Mouse (Mus musculus) heart, embryonic 14.5 days (tissue): ENCODE data around the gene Plod1. TPM values are rescaled to one million over a fixed set of nuclear protein-coding genes. Genes with fewer than 3 reads are reported as not detected.

Source experiments
- ATAC-seq: fragments of 200-750 bp; cut with Nextera tagmentation; 2 replicates; pipeline ENCODE4 v1.8.0; 2017; ENCODE audit warnings: low read depth, moderate TSS enrichment; ENCODE audit not compliant: insufficient number of reproducible peaks, insufficient read depth, low FRiP score
- H3K27ac ChIP-seq, 2 experiments: fragments of 200-500 bp in 1 of 2; fragments of 300-500 bp in 1 of 2; sonication (generic) in 1 of 2; replicated peaks in 1 of 2; 2 replicates each; pipeline ENCODE4 v1.5.1; 2012 to 2014; ENCODE audit warnings: low read depth in 2 of 2, low read length in 2 of 2, control low read depth in 1 of 2, mild to moderate bottlenecking in 1 of 2, mixed read lengths in 1 of 2; ENCODE audit not compliant: control insufficient read depth in 1 of 2, insufficient read depth in 1 of 2
- H3K27me3 ChIP-seq: fragments of 300-500 bp; sonication (generic); 2 replicates; pipeline ENCODE4 v1.6.1; 2014; ENCODE audit warnings: mild to moderate bottlenecking, low read length, control low read depth; ENCODE audit not compliant: control insufficient read depth, insufficient read depth
- H3K36me3 ChIP-seq: fragments of 300-500 bp; sonication (generic); 2 replicates; pipeline ENCODE4 v1.6.1; 2014; ENCODE audit warnings: mild to moderate bottlenecking, control low read depth, low read length, mixed read lengths; ENCODE audit not compliant: control insufficient read depth, insufficient read depth
- H3K4me1 ChIP-seq, 2 experiments: fragments of 200-500 bp in 1 of 2; fragments of 300-500 bp in 1 of 2; sonication (generic) in 1 of 2; 2 replicates each; pipeline ENCODE4 v1.6.1; 2012 to 2014; ENCODE audit warnings: low read length in 2 of 2, control low read depth in 1 of 2, mixed read lengths in 1 of 2; ENCODE audit not compliant: control insufficient read depth in 2 of 2, insufficient read depth in 2 of 2
- H3K4me2 ChIP-seq: fragments of 300-500 bp; sonication (generic); 2 replicates; pipeline ENCODE4 v1.6.1; 2014; ENCODE audit warnings: mild to moderate bottlenecking, low read length
- H3K4me3 ChIP-seq, 2 experiments: fragments of 200-500 bp in 1 of 2; fragments of 300-500 bp in 1 of 2; sonication (generic) in 1 of 2; 2 replicates each; pipeline ENCODE4 v1.5.1; 2012 to 2014; ENCODE audit warnings: low read length in 2 of 2, mild to moderate bottlenecking in 2 of 2, control low read depth in 1 of 2, low read depth in 1 of 2, moderate library complexity in 1 of 2; ENCODE audit not compliant: control insufficient read depth in 1 of 2, insufficient read depth in 1 of 2
- H3K9ac ChIP-seq: fragments of 300-500 bp; sonication (generic); 2 replicates; pipeline ENCODE4 v1.6.1; 2014; ENCODE audit warnings: mild to moderate bottlenecking, low read length
- H3K9me3 ChIP-seq: fragments of 300-500 bp; sonication (generic); 2 replicates; pipeline ENCODE4 v1.6.1; 2016; ENCODE audit warnings: low read length, control low read depth; ENCODE audit not compliant: control insufficient read depth
- WGBS: fragments of 180-500 bp; shearing (Covaris S2); extraction: QIAGEN DNeasy Blood & Tissue Kit; methylation state at CpG from one replicate; pipeline ENCODE4 v1.1.7; 2014; 5-methylcytosine and 5-hydroxymethylcytosine counted together
- polyA plus RNA-seq: library from polyadenylated mRNA; unstranded; fragments of >200 nt; fragmentation: Nextera tagmentation; extraction: Ambion mirVana; gene quantifications from 2 replicates; pipeline ENCODE4 v1.2.1, GENCODE M21; 2014

The Plod1 gene
- polyA plus RNA-seq, 1 experiment from 2014 or later: 50.7 TPM

DNA sequence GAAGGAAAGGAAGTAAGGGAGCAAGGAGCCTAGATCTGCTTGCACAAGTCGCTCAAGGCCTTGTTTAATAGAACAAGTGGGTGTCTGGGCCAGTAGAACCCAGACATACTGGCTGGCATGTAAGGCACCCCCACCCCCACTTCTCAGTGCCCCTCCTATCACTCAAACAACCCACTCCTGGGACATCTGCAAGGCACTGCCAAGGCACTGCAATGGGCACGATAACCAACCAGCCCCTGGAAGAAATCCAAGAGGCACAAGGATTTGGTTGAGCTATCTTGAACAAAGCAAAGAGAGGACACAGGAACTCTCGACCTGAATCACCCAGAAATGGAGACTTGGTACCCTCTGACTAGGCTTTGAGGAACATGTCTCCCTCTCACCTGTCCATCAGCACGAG, 48.3 kb downstream of the Plod1 start:
- WGBS: 85% methylated on average over 4 of the region's 4 CpGs
- ATAC-seq: no peak
- no peak overlapping the region for H3K4me2 ChIP-seq

DNA sequence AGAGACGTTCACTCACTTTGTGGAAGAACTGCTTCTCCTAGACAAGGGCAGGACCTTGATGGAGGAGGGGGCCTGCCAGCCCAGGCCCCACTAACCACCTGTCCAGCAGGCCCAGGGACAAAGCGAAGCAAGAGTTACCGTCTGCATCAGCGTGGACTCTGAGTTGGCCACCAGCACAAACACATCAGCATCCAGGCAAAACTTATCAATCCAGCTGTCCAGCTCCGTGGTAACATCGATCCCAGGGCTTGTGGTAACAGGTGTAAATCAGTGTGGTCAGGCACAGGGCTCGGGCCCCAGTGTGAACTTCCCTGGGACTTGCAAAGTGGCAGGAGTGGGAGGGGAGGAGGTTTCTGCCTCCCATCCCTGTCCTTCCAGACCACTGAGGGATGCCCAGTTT, 49.3 kb downstream of the Plod1 start:
- 95% methylated on average over 7 of the region's 7 CpGs for WGBS
- Histone ChIP-seq H3K4me3 (no peak overlapping the region), H3K27ac (no peak overlapping the region), H3K9ac (no peak overlapping the region), H3K27me3 (no peaks in the 10 kb centered on the region), H3K9me3 (no peaks in the 10 kb centered on the region), H3K4me2 (no peak overlapping the region), H3K4me1 (no peaks in the 10 kb centered on the region; a peak in 1 of 4 replicates), H3K36me3 (peaks cover 97% of the 10 kb centered on the region)
- no peak for ATAC-seq

More for the DNA sequence above, 48.3 kb downstream of the Plod1 start:
- H3K4me1 ChIP-seq: no peaks in the 10 kb centered on the region; a peak in 1 of 4 replicates
- H3K36me3 ChIP-seq: peaks cover 97% of the 10 kb centered on the region
- H3K9ac ChIP-seq: no peak overlapping the region
- H3K4me3 ChIP-seq: no peak overlapping the region
- no peaks in the 10 kb centered on the region for H3K9me3 ChIP-seq
- H3K27ac ChIP-seq: no peak overlapping the region
- H3K27me3 ChIP-seq: no peaks in the 10 kb centered on the region

DNA sequence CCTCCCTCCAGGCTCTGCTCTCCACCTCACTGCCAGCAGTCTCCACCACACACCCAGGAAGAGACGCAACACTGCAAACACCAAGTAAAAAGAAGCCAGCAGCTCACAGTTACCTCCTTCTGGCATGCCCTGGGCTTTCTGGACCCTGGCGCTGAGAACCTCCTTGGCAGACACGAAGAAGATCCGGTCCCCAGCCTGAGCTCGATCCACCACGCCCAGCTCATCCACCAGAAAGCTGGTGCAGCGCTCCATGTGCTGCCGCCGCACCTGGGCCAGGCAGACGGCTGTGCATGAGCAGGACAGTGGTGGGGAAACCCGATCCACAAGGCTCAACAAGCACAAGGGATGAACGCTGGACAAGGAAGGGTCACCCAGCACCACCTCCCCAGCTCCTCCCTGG, 50.4 kb downstream of the Plod1 start:
- no peaks in the 10 kb centered on the region for H3K27me3 ChIP-seq
- WGBS: 96% methylated on average over 12 of the region's 12 CpGs
- H3K4me2 ChIP-seq: no peak overlapping the region
- H3K9ac ChIP-seq: no peak overlapping the region
- no peak overlapping the region for H3K4me3 ChIP-seq
- H3K27ac ChIP-seq: no peak overlapping the region
- H3K9me3 ChIP-seq: no peaks in the 10 kb centered on the region
- no peaks in the 10 kb centered on the region; a peak in 1 of 4 replicates for H3K4me1 ChIP-seq
- no peak for ATAC-seq
- peaks cover 97% of the 10 kb centered on the region for H3K36me3 ChIP-seq

DNA sequence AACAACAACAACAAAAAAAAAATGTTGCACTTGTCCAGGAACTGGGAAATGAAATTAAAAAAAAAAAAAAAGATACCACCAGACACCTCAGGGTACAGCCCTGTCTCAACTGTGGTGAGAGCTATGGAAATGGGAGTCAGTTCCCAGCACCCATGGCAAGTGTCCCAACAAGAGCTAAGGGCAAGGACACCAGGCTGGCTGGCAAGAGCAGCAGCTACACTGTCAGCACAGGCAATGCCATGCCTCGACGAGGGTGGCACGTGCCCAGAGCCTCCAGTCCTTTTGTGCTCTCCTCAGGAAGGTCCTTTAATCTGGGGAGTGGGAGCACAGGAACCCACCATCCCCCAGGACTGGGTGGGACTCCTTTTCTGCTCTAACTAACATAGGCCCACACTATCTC, 52.4 kb downstream of the Plod1 start:
- no peak overlapping the region for H3K27ac ChIP-seq
- H3K36me3 ChIP-seq: peaks cover 97% of the 10 kb centered on the region
- no peak overlapping the region for H3K4me2 ChIP-seq
- H3K9me3 ChIP-seq: no peaks in the 10 kb centered on the region
- H3K4me3 ChIP-seq: no peak overlapping the region
- H3K4me1 ChIP-seq: no peaks in the 10 kb centered on the region; a peak in 1 of 4 replicates
- no peaks in the 10 kb centered on the region for H3K27me3 ChIP-seq
- WGBS: 85% methylated on average over 3 of the region's 3 CpGs
- H3K9ac ChIP-seq: no peak overlapping the region
- no peak for ATAC-seq

DNA sequence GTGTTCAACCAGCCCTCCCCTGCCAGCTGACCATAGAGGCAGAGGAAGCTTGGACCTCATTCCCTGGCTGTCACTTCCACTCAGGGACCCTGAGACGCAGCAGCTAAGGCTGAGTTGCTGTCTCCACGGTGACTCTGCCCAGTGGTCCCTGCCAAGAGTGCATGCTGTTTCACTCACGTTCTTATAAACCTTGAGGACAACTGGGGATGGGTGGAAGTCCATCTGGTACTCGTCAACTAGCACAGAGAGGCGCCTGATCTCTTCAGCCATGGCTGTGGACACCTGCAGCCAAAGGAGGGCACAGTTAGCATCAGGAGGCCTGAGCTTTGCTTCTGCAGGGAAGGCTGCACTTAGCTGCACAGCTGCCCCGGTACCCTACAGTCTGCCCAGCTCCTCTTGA, 53.5 kb downstream of the Plod1 start:
- peaks cover 97% of the 10 kb centered on the region for H3K36me3 ChIP-seq

DNA sequence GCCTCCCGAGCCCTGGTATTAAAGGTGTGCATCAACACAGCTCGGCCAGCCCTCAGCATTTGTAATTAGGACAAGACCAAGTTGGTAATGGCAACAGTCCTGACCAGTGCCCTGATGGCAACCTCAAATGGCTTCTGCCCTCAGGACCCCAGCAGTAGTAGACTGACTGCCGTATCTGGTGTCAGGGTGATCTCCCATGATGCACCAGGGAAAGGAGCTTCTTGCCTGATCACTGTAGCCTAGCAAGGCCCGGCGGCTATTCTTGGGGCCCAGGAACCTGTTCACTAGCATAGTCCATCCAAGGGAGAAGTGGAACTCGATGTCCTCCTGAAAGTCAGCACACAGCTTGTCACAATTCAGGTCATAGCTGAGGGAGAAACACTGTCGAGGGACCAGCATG, 54.8 kb downstream of the Plod1 start:
- H3K27me3 ChIP-seq: no peaks in the 10 kb centered on the region
- no peak overlapping the region for H3K9ac ChIP-seq
- no peaks in the 10 kb centered on the region for H3K9me3 ChIP-seq
- H3K4me2 ChIP-seq: no peak overlapping the region
- H3K36me3 ChIP-seq: peaks cover 97% of the 10 kb centered on the region
- no peak overlapping the region for H3K27ac ChIP-seq
- ATAC-seq: no peak
- H3K4me1 ChIP-seq: no peaks in the 10 kb centered on the region; a peak in 1 of 4 replicates
- no peak overlapping the region for H3K4me3 ChIP-seq
- WGBS: 92% methylated on average over 7 of the region's 7 CpGs

More for the DNA sequence above, 53.5 kb downstream of the Plod1 start:
- Histone ChIP-seq H3K9me3 (no peaks in the 10 kb centered on the region), H3K4me3 (no peak overlapping the region), H3K4me2 (no peak overlapping the region), H3K4me1 (no peaks in the 10 kb centered on the region; a peak in 1 of 4 replicates), H3K27ac (no peak overlapping the region), H3K27me3 (no peaks in the 10 kb centered on the region), H3K9ac (no peak overlapping the region)
- ATAC-seq: no peak
- 63% methylated on average over 6 of the region's 6 CpGs for WGBS

DNA sequence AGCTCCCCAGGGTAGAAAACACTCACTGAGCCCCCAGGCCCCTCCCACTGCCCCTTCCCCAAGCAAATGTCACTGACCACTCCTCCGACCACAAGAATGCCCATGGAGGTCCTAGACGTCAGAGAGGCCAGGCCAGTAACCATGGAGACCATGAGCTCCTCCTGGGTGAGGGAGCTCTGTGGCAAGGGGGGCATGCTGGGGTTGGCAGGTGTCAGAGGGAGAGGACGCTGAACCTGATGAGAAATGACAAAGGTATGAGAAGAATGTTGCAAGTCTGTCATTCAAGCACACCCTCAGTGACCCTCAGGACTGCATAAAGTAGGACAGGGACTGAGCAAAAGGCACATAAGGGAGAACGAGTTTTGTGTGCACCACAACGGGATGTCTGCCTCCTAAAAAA, 56.7 kb downstream of the Plod1 start:
- Histone ChIP-seq H3K36me3 (peaks cover 97% of the 10 kb centered on the region), H3K27ac (no peak overlapping the region), H3K9ac (no peak overlapping the region), H3K9me3 (no peaks in the 10 kb centered on the region), H3K4me1 (no peaks in the 10 kb centered on the region; a peak in 1 of 4 replicates), H3K4me2 (no peak overlapping the region), H3K27me3 (no peaks in the 10 kb centered on the region), H3K4me3 (no peak overlapping the region)
- ATAC-seq: no peak
- WGBS: 49% methylated on average over 5 of the region's 5 CpGs

DNA sequence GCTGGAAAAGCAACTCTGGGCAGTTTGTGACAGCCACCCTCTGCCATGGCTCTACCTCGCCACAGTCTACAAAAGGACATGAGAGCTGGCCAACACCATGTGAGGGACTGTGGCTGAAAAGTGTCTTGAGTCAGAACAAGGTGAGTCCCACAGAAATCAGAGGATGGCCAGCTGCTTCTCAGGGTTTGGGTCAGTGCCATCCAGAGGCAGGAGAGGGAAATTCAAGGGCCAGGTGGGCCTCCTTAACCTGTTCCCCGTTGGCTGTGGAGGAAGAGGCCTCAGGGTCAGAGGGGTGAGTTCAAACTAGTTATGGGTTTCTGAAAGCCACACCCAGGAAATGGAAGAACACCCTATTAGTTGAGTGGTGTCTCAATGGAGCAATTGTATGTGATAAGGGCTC, 57.1 kb downstream of the Plod1 start:
- no peaks in the 10 kb centered on the region for H3K27me3 ChIP-seq
- no peak overlapping the region for H3K27ac ChIP-seq
- WGBS: 74% methylated on average over 2 of the region's 2 CpGs
- no peak for ATAC-seq
- peaks cover 97% of the 10 kb centered on the region for H3K36me3 ChIP-seq
- H3K4me1 ChIP-seq: no peaks in the 10 kb centered on the region; a peak in 1 of 4 replicates
- H3K4me3 ChIP-seq: no peak overlapping the region
- no peak overlapping the region for H3K4me2 ChIP-seq
- no peaks in the 10 kb centered on the region for H3K9me3 ChIP-seq
- no peak overlapping the region for H3K9ac ChIP-seq
